Mouse (Mus musculus) thymus, adult 2 months (tissue): Measurements from ENCODE around the gene Fntb. TPM values are rescaled to one million over a fixed set of nuclear protein-coding genes. Genes with fewer than 3 reads are reported as not detected.

Experiments
- DNase-seq: peaks from one replicate; pipeline ENCODE4 v3.0.0; 2021
- H3K27ac ChIP-seq: fragments of 200-500 bp; 2 replicates; pipeline ENCODE4 v1.5.1; 2012; ENCODE audit warnings: low read length, control low read depth; ENCODE audit not compliant: control insufficient read depth, insufficient read depth
- H3K27me3 ChIP-seq: fragments of 200-500 bp; 2 replicates; pipeline ENCODE4 v1.6.1; 2012; ENCODE audit warnings: mild to moderate bottlenecking, low read length, moderate library complexity, mixed read lengths; ENCODE audit not compliant: control insufficient read depth, insufficient read depth
- H3K36me3 ChIP-seq: fragments of 200-500 bp; 2 replicates; pipeline ENCODE4 v1.6.1; 2012; ENCODE audit warnings: mild to moderate bottlenecking, low read length, moderate library complexity; ENCODE audit not compliant: control insufficient read depth, insufficient read depth
- H3K4me1 ChIP-seq: fragments of 200-500 bp; replicated peaks from 2 replicates; pipeline ENCODE4 v1.6.1; 2012; ENCODE audit warnings: low read length; ENCODE audit not compliant: control insufficient read depth, insufficient read depth
- H3K4me3 ChIP-seq: fragments of 200-500 bp; 2 replicates; pipeline ENCODE4 v1.5.1; 2012; ENCODE audit warnings: mild to moderate bottlenecking, low read length, control low read depth, moderate library complexity; ENCODE audit not compliant: control insufficient read depth, insufficient read depth
- CTCF ChIP-seq: fragments of 200-500 bp; IDR thresholded peaks from 2 replicates; pipeline ENCODE4 v1.5.1; 2012; ENCODE audit warnings: mild to moderate bottlenecking, control low read depth, low read length, moderate library complexity, borderline replicate concordance; ENCODE audit not compliant: control insufficient read depth, poor library complexity, insufficient read depth; ENCODE audit errors: extremely low read depth
- POLR2A ChIP-seq: fragments of 200-500 bp; IDR thresholded peaks from 2 replicates; pipeline ENCODE4 v1.6.1; 2012; ENCODE audit warnings: mild to moderate bottlenecking, low read length, control low read depth, moderate library complexity; ENCODE audit not compliant: control insufficient read depth, poor library complexity, insufficient read depth; ENCODE audit errors: extremely low read depth
- WGBS: fragments of 180-500 bp; shearing (Covaris S2); methylation state at CpG from one replicate; pipeline ENCODE4 v1.1.7; 2018; 5-methylcytosine and 5-hydroxymethylcytosine counted together
- polyA plus RNA-seq: library from polyadenylated mRNA; depleted of rRNA; stranded (reverse); fragments of >200 nt; gene quantifications from 2 replicates; pipeline ENCODE4 v1.2.3, GENCODE M21; 2012

Gene Fntb
- polyA plus RNA-seq, 1 experiment: 51.3 TPM

DNA sequence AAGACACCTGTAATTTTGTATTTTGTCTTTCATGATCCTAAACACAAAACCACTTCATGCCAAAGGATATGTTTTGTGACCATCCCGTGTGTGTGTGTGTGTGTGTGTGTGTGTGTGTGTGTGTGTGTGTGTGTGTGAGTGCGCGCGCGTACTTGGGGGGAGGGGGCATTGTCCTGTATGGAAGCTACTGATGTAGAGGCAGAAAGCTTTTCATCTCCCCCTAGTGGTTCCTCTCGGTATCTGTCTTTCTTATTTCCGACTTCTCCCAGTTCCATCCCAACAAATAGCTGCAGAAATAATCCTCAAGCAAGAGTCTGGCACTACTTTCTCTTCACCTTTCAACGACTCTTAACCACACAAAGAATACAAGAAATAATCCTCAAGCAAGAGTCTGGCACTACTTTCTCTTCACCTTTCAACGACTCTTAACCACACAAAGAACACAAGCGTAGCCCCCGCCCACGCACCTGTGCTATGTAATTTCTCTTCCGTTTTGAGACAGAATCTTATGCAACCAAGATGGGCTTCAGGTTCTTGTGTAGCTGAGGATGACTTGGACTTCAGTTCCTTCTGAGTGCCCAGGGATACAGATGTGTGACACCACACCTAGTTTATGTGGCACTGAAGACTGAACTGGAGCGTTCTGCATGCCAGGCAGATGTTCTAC, 12.6 kb upstream of the Fntb start:
- peak; percentile 61 for DNase-seq
- no peak overlapping the region for H3K4me3 ChIP-seq
- H3K4me1 ChIP-seq: peaks cover 6% of the 10 kb centered on the region
- no peaks in the 10 kb centered on the region for H3K27me3 ChIP-seq
- WGBS: 29% methylated on average over 14 of the region's 14 CpGs
- no peak for TF ChIP-seq POLR2A
- TF ChIP-seq CTCF: peak; percentile 35; the same call in 1 of the 2 replicates
- H3K27ac ChIP-seq: peak overlapping the region; percentile 83
- no peaks in the 10 kb centered on the region for H3K36me3 ChIP-seq

GRCm38 (mm10) chr12:76765901-76766630, 677 bp downstream of the Fntb start:
- 48% methylated on average over 20 of the region's 20 CpGs for WGBS
- peak; percentile 14 for DNase-seq
- no peaks in the 10 kb centered on the region for H3K27me3 ChIP-seq
- peak overlapping the region; percentile 84 for H3K27ac ChIP-seq
- peak overlapping the region; percentile 87 for H3K4me3 ChIP-seq
- H3K36me3 ChIP-seq: no peaks in the 10 kb centered on the region
- TF ChIP-seq POLR2A (no peak), CTCF (no peak)
- peaks cover 8% of the 10 kb centered on the region for H3K4me1 ChIP-seq

DNA sequence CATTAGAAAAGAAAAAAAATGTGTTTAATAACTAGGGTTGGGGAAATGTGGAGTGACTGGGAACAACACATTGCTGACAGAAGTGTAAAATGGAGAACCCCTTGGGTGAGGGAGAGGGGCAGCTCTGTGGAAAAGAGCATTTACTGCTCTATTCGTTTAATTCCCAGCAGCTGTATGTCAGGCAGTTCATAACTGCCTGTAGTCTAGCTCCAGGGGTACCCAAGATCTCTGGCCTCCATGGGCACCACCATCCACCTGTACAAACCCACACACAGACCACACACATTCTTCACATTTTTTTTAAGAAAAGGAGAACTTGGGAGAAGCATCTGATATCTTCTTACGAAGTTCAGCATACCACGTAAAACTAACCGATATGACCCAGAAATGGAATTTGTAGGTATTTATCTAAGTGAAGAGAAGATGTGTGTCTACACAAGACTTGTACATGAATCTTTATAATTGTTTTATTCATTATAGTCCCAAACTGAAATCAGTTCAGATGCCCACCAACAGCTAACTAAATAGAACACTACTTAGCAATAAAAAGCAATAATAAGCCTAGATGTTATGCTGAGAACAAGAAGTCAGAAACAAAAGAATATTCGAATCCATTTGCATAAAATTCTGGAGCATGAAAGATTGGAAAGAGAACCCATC, 5.6 kb downstream of the Fntb start:
- TF ChIP-seq POLR2A: no peak
- no peak for TF ChIP-seq CTCF

GRCm38 (mm10) chr12:76771540-76771939, 6.2 kb downstream of the Fntb start:
- DNase-seq: no peak
- 95% methylated on average over 5 of the region's 5 CpGs for WGBS

More for the DNA sequence above, 5.6 kb downstream of the Fntb start:
- Histone ChIP-seq H3K4me3 (no peak overlapping the region), H3K4me1 (peaks cover 9% of the 10 kb centered on the region), H3K36me3 (peaks cover 8% of the 10 kb centered on the region), H3K27me3 (no peaks in the 10 kb centered on the region), H3K27ac (no peak overlapping the region)
- DNase-seq: no peak
- 67% methylated on average over 5 of the region's 5 CpGs for WGBS

GRCm38 (mm10) chr12:76774652-76775051, 9.3 kb downstream of the Fntb start:
- 31% methylated on average over 3 of the region's 3 CpGs for WGBS
- Histone ChIP-seq H3K27ac (no peak overlapping the region), H3K27me3 (no peaks in the 10 kb centered on the region), H3K36me3 (peaks cover 10% of the 10 kb centered on the region), H3K4me3 (no peak overlapping the region), H3K4me1 (peaks cover 10% of the 10 kb centered on the region)
- TF ChIP-seq POLR2A (no peak), CTCF (no peak)
- no peak for DNase-seq

More at GRCm38 (mm10) chr12:76771540-76771939, 6.2 kb downstream of the Fntb start:
- Histone ChIP-seq H3K27ac (no peak overlapping the region), H3K4me3 (no peak overlapping the region), H3K36me3 (peaks cover 10% of the 10 kb centered on the region), H3K27me3 (no peaks in the 10 kb centered on the region), H3K4me1 (peaks cover 3% of the 10 kb centered on the region)
- TF ChIP-seq POLR2A: no peak

GRCm38 (mm10) chr12:76775132-76775531, 9.7 kb downstream of the Fntb start:
- H3K27me3 ChIP-seq: no peaks in the 10 kb centered on the region
- H3K4me3 ChIP-seq: no peak overlapping the region
- 0 out of 2 replicates have a peak overlapping the region, but pooled peaks have one; percentile 17 for H3K27ac ChIP-seq
- H3K4me1 ChIP-seq: peaks cover 10% of the 10 kb centered on the region
- TF ChIP-seq POLR2A (no peak), CTCF (no peak)
- WGBS: 92% methylated on average over 4 of the region's 4 CpGs
- peaks cover 10% of the 10 kb centered on the region for H3K36me3 ChIP-seq
- no peak for DNase-seq
